Mouse (Mus musculus): ENCODE results near the gene Mrpl43. TPM values are rescaled to one million over a fixed set of nuclear protein-coding genes. Genes with fewer than 3 reads are reported as not detected.
A peak's percentile ranks its signal among the peaks of the same experiment; 100 is the strongest.

Mrpl43 gene
- polyA plus RNA-seq, 1 experiment, result 64.0 TPM

GRCm38 (mm10) chr19:45029571-45029970 is 23.3 kb upstream of the Mrpl43 start:
- DNase-seq (ENCODE audit: low spot score), result no peak

GRCm38 (mm10) chr19:45028746-45029145 is 22.5 kb upstream of the Mrpl43 start:
- DNase-seq (ENCODE audit: low spot score), result no peak

DNA sequence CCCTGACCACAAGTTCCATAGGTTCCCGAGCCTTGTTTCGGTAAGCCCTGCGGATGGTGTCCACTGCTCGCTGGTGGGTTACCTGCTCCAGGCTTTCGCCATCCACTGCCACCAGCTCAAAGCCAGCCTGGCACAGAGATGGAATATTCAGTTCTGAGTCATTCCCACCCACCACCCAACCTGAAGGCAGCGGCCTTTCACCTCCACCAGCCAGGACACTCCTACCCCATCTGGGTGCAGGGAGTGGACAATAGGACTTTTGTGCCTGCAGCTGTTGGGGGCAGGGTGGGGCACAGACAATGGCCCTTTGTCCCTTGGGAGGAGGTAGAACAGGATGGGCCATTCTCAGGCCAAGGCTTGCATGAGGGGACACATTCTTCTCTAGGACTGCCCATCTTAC is 21.6 kb upstream of the Mrpl43 start:
- DNase-seq (ENCODE audit: low spot score), result no peak

GRCm38 (mm10) chr19:45026958-45027670 is 20.9 kb upstream of the Mrpl43 start:
- no peak for DNase-seq (ENCODE audit: low spot score)

GRCm38 (mm10) chr19:45025937-45026568 is 19.8 kb upstream of the Mrpl43 start:
- DNase-seq (ENCODE audit: low spot score), result no peak

GRCm38 (mm10) chr19:45024775-45025174 is 18.5 kb upstream of the Mrpl43 start:
- no peak for DNase-seq (ENCODE audit: low spot score)

- no peak for DNase-seq (ENCODE audit: low spot score)
Measured at GRCm38 (mm10) chr19:45023993-45024392, 17.8 kb upstream of the Mrpl43 start.

DNA sequence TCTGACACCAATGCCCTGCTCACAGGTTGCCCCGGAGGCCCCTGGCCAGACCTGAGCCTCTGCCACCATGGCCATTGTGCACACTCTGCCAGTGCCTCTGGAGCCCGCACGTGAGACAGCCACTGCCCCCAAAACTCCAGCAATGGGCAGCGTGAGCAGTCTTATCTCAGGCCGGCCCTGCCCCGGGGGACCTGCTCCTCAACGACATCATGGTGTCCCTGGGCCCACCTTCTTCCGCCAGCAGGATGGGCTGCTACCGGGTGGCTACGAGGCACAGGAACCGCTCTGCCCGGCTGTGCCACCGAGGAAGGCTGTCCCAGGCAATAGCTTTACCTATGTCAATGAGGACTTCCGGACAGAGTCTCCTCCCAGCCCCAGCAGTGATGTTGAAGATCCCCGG is 15.1 kb upstream of the Mrpl43 start:
- DNase-seq (ENCODE audit: low spot score), result no peak

GRCm38 (mm10) chr19:45020348-45020747 is 14.1 kb upstream of the Mrpl43 start:
- no peak for DNase-seq (ENCODE audit: low spot score)

DNA sequence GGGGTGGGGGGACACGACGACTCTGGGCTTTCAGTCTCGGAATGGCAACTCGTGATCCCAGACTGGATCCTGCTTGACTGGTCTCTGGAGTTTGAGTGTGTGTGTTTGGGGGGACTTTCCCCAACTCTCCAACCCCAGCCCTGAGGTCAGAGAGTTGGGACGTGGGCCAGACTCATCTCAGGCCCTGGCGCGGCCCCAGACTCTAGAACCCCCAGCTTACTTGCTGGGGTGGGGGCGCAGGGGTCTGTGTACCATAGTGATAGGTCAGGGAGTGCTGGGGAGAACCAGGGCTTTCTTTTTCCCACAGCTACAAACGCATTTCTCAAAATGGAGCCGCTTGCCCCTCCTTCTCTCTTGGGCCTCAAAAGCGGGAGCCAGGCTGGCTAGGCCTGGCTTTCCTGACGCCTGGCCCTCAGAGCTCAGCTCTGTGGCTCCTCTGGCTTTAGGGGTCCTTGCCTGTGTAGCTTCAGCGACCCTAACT is 12.1 kb upstream of the Mrpl43 start:
- no peak for DNase-seq (ENCODE audit: low spot score)

DNA sequence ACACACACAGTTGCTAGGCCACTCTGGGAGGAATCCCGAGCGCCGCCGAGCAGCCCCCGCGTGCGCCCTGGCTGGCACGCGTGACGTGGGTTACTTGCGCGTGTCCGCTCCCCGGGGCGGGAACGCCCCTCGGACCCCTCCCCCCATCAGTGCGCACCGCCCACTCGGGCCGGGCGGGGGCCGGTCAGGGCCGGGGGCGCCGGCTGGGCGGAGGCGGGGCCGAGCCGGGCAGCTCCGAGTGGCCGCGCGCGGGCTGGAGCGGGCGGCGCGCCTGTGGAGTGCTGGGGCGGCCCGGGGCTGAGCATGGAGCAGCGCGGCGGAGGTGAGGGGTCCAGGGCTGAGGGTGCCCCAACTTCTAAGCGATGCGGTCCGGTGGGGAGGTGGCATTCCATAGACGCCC is 11.7 kb upstream of the Mrpl43 start:
- DNase-seq (ENCODE audit: low spot score), result peak; percentile 90

- peak; percentile 69 for DNase-seq (ENCODE audit: low spot score)
Measured at GRCm38 (mm10) chr19:45017216-45017771, 11.1 kb upstream of the Mrpl43 start.

DNA sequence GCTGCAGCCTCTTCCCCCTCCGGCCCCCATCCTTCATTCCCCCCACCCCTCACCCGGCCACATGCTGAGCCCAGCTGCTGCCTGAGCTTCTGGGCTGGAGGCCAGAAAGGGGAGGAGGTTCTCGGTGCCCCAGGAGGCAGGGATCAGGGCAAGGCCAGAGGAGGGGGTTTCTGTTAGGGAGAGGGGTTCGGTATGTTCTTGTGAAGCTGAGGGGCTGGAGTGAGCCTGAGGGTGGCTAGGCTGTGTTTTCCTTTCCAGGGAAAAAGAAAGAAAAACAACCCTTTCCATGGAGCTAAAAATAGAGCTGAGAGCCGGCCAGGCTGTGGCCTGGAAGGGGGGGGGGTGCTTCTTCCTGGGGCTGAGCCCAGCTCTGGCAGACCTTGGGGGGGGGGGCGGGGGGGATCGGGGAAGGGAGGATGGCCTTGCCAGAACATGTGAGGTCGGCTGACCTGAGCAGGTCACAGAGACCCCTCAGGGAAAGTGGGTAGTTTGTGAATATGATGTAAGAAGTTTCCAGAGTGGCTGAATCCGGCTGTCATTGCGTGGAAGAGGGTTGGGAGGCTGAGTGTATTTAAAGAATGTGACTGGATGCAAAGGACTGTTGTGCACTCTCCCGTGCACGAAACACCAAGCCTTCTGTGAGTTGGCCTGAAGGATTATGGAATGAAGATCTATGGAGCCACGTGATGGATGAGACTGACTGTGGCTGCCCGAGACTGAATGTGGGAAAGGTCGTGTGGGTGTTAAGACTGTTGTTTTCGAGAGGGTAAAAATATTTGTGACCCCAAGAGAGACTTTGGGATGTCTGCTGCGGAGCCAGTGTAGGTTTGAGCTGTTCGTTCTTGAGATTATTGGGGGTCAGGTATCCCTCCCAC is 10.3 kb upstream of the Mrpl43 start:
- DNase-seq (ENCODE audit: low spot score), result no peak

GRCm38 (mm10) chr19:45015518-45016281 is 9.5 kb upstream of the Mrpl43 start:
- DNase-seq (ENCODE audit: low spot score), result peak; percentile 60

- peak; percentile 66 for DNase-seq (ENCODE audit: low spot score)
Measured at GRCm38 (mm10) chr19:45014981-45015402, 8.8 kb upstream of the Mrpl43 start.

- DNase-seq (ENCODE audit: low spot score), result no peak
Measured at GRCm38 (mm10) chr19:45014335-45014971, 8.2 kb upstream of the Mrpl43 start, which contains the start of gene Lzts2. Gene Lzts2 (plus strand): TSS chr19:45014414.

GRCm38 (mm10) chr19:45013581-45014225 is 7.5 kb upstream of the Mrpl43 start:
- DNase-seq (ENCODE audit: low spot score), result no peak

DNA sequence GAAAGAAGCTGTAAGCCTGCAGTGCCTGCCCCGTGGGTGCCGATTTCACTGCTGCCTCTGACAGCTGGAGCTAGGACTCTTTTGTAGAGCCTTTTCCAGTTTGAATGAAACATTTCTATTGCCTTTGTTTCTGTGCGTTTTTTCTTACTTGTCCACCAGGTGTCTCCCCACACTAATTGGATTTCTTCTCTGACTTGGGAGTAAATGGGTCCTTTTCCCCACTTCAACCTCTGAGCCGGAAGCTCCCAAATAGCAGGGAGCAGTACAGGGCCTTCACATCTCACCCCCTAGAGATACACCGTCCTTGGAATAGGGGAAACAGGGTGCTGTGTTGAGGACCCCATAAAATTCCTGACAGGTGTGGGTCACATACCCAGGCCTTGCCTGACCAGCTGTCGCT is 6.4 kb upstream of the Mrpl43 start:
- no peak for DNase-seq (ENCODE audit: low spot score)

GRCm38 (mm10) chr19:45012219-45012618 is 6.0 kb upstream of the Mrpl43 start:
- DNase-seq (ENCODE audit: low spot score), result no peak

DNA sequence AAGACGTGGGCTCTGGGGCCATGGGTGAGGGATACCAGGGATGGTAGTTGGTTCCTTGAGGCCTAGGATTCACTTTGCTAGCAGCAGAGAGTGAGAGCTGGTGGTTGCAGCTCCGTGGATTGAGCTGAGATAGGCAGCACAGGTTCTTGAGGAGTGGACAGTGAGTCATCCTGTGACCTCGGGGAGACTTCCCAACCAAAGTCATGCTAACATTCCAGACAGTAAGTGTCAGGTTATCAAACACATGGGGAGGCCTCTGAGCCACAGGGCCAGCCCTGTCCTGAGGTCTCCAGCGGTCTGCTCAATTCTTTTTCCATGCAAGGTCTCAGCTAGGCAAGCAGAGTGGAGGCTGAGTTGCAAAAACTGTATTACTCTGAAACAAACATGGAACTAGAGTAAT is 4.4 kb upstream of the Mrpl43 start:
- DNase-seq (ENCODE audit: low spot score), result no peak
